Mouse (Mus musculus) heart, embryonic 16.5 days (tissue): ENCODE measurements around the gene Fry. TPM values are rescaled to one million over a fixed set of nuclear protein-coding genes. Genes with fewer than 3 reads are reported as not detected.

Source experiments
- ATAC-seq: fragments of 200-750 bp; cut with Nextera tagmentation; replicated peaks from 2 replicates; pipeline ENCODE4 v1.8.0; 2017; ENCODE audit warnings: moderate number of reproducible peaks; ENCODE audit not compliant: insufficient read depth, low FRiP score; ENCODE audit errors: extremely low read depth
- H3K27ac ChIP-seq: fragments of 300-500 bp; sonication (generic); 2 replicates; pipeline ENCODE4 v1.5.1; 2014; ENCODE audit warnings: mild to moderate bottlenecking, low read length, control low read depth, moderate library complexity
- H3K27me3 ChIP-seq: fragments of 300-500 bp; sonication (generic); 2 replicates; pipeline ENCODE4 v1.6.1; 2014; ENCODE audit warnings: low read length, mixed read lengths; ENCODE audit not compliant: control insufficient read depth, insufficient read depth
- H3K36me3 ChIP-seq: fragments of 300-500 bp; sonication (generic); 2 replicates; pipeline ENCODE4 v1.6.1; 2014; ENCODE audit not compliant: control insufficient read depth, insufficient read depth
- H3K4me1 ChIP-seq: fragments of 300-500 bp; sonication (generic); 2 replicates; pipeline ENCODE4 v1.6.1; 2014; ENCODE audit warnings: low read length, mixed read lengths; ENCODE audit not compliant: control insufficient read depth, insufficient read depth
- H3K4me2 ChIP-seq: fragments of 300-500 bp; sonication (generic); 2 replicates; pipeline ENCODE4 v1.6.1; 2014; ENCODE audit warnings: low read depth, mild to moderate bottlenecking, control low read depth, low read length
- H3K4me3 ChIP-seq: fragments of 300-500 bp; sonication (generic); 2 replicates; pipeline ENCODE4 v1.5.1; 2014; ENCODE audit warnings: mild to moderate bottlenecking, control low read depth, low read length
- H3K9ac ChIP-seq: fragments of 300-500 bp; sonication (generic); 2 replicates; pipeline ENCODE4 v1.6.1; 2014; ENCODE audit warnings: low read length, control low read depth
- H3K9me3 ChIP-seq: fragments of 300-500 bp; sonication (generic); replicated peaks from 2 replicates; pipeline ENCODE4 v1.6.1; 2016; ENCODE audit warnings: low read length; ENCODE audit not compliant: control insufficient read depth
- WGBS: fragments of 180-500 bp; shearing (Covaris S2); extraction: QIAGEN DNeasy Blood & Tissue Kit; methylation state at CpG from one replicate; pipeline ENCODE4 v1.1.7; 2014; 5-methylcytosine and 5-hydroxymethylcytosine counted together
- polyA plus RNA-seq: library from polyadenylated mRNA; unstranded; fragments of >200 nt; fragmentation: Nextera tagmentation; extraction: Ambion mirVana; gene quantifications from 2 replicates; pipeline ENCODE4 v1.2.1, GENCODE M21; 2015

The Fry gene
- polyA plus RNA-seq, 1 experiment from 2014 or later: 32.6 TPM

DNA sequence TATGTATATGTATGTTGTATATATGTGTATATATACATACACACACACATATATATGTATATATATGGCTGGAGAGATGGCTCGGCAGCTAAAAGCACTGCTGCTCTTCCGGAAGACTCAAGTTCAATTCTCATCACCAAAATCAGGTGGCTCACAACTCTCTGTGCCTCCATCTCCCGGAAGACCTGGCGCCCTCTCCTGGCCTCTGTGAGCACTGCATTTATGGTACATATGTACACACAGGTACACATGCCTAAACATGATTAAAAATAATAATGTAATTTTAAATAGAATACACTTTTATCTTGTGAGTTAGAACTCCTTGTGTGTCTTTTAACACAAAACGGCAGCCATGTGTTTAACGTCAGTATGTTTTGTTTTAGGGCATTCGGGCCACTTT, 312.8 kb downstream of the Fry start:
- Histone ChIP-seq H3K4me3 (no peak overlapping the region), H3K9me3 (peaks cover 9% of the 10 kb centered on the region), H3K27me3 (no peaks in the 10 kb centered on the region), H3K27ac (no peak overlapping the region), H3K9ac (no peak overlapping the region), H3K4me1 (no peaks in the 10 kb centered on the region), H3K4me2 (no peak overlapping the region), H3K36me3 (peaks cover 60% of the 10 kb centered on the region)
- ATAC-seq: no peak
- WGBS: 95% methylated on average over 7 of the region's 7 CpGs

DNA sequence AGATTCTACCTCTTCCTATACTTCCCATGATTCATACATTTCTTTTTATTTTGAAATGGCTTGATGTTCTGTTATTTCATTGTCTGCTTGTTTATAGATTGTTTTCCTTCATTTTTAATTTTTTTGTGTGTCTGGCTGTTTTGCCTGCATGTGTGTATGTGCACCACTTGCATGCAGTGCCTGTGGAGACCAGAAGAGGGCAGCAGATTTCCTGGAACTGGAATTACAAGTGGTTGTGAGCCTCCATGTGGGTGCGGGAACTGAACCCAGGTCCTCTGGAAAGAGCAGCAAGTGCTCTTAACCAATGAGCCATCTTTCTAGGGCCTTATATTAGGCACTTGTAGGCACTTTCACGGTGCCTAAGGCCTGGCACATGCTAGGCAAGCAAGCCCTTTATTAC, 314.5 kb downstream of the Fry start:
- Histone ChIP-seq H3K4me3 (no peak overlapping the region), H3K27me3 (no peaks in the 10 kb centered on the region), H3K4me1 (no peaks in the 10 kb centered on the region), H3K36me3 (peaks cover 53% of the 10 kb centered on the region), H3K4me2 (no peak overlapping the region), H3K9me3 (peaks cover 9% of the 10 kb centered on the region), H3K27ac (no peak overlapping the region), H3K9ac (no peak overlapping the region)
- 99% methylated on average over 2 of the region's 2 CpGs for WGBS
- ATAC-seq: no peak

DNA sequence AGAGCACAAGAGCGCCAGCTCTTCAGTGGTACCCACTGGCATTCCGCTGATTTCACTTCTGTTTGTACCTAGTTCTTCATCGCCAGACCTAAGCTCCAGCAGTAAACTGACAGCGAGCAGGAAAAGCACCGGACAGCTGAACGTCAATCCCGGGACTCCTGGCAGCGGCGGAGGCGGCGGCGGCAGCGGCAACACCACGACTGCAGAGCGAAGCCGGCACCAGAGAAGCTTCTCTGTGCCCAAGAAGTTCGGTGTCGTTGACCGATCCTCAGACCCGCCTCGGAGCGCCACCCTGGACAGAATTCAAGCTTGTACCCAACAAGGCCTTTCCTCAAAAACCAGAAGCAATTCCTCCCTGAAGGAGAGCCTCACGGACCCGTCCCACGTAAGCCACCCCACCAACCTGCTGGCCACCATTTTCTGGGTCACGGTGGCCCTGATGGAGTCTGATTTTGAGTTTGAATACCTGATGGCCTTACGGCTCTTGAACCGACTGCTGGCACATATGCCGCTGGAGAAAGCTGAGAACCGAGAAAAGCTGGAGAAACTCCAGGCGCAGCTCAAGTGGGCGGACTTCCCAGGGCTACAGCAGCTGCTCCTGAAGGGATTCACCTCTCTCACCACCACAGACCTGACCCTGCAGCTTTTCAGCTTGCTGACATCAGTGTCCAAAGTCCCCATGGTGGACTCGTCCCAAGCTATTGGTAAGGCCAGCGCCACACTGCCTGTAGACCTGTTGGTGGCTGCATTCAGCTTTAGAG, 318.4 kb downstream of the Fry start:
- no peaks in the 10 kb centered on the region for H3K4me1 ChIP-seq
- H3K36me3 ChIP-seq: peaks cover 50% of the 10 kb centered on the region
- no peak overlapping the region for H3K4me3 ChIP-seq
- no peaks in the 10 kb centered on the region for H3K27me3 ChIP-seq
- WGBS: 34% methylated on average over 34 of the region's 34 CpGs
- H3K27ac ChIP-seq: no peak overlapping the region
- no peak for ATAC-seq
- peaks cover 9% of the 10 kb centered on the region for H3K9me3 ChIP-seq
- H3K4me2 ChIP-seq: peak overlapping the region; percentile 36; the same call in 1 of the 2 replicates
- no peak overlapping the region for H3K9ac ChIP-seq

DNA sequence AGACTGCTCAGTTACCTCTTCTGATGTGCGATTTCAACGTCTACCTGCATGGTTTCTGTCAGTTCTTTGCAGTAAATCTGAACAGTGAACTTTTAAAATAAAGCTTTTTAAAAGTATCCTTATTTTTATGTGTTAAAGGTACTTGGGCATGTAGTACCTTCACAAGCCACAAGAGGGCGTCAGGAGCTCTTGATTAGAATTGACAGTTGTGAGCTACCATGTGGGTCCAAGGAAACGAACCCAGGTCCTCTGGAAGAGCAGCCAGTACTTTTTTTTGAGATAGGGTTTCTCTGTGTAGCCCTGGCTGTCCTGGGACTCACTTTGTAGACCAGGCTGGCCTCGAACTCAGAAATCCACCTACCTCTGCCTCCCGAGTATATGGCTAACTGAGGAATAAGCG, 323.2 kb downstream of the Fry start:
- Histone ChIP-seq H3K9me3 (no peaks in the 10 kb centered on the region), H3K27me3 (no peaks in the 10 kb centered on the region), H3K4me1 (no peaks in the 10 kb centered on the region), H3K4me3 (no peak overlapping the region), H3K9ac (no peak overlapping the region), H3K36me3 (peaks cover 32% of the 10 kb centered on the region), H3K27ac (no peak overlapping the region), H3K4me2 (no peak overlapping the region)
- WGBS: 45% methylated on average over 7 of the region's 7 CpGs
- ATAC-seq: no peak

DNA sequence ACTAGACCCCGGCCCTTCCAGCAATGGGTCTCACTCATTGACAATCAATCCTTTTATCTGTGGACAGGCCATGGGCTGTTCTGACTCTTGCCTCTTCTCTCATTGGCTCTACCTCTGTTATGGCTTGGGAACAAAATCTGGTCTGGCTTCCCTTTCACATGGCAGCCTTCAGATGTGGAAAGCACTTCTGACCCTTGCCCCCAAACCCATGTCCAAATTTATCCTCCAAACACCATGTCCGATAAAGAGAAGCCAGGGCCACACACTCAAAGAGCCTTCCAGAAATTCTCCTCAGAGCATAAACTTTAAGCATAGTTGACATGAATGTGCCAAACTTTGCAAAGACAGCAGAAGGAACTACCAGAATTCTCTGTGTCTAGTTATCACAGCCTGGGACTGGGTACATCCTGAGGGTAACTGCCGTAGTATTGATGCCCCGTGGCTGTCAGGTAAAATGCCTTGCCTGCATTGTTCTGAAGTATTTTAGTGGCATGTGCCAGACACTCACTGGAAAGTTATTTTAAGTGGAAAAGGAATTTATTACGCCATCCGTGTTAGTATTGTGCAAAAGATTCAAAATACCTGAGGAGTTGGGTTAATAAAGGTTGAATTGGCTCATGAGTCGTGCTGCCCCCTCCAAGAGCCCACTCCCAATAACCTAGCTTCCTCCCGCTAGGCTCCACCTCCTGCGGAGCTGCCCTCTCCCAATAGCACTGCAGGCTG, 333.0 kb downstream of the Fry start:
- Histone ChIP-seq H3K9me3 (peaks cover 11% of the 10 kb centered on the region), H3K27me3 (no peaks in the 10 kb centered on the region), H3K4me1 (no peaks in the 10 kb centered on the region), H3K36me3 (peaks cover 75% of the 10 kb centered on the region), H3K4me3 (no peak overlapping the region), H3K27ac (no peak overlapping the region), H3K4me2 (no peak overlapping the region), H3K9ac (no peak overlapping the region)
- no peak for ATAC-seq
- WGBS: 76% methylated on average over 9 of the region's 9 CpGs

DNA sequence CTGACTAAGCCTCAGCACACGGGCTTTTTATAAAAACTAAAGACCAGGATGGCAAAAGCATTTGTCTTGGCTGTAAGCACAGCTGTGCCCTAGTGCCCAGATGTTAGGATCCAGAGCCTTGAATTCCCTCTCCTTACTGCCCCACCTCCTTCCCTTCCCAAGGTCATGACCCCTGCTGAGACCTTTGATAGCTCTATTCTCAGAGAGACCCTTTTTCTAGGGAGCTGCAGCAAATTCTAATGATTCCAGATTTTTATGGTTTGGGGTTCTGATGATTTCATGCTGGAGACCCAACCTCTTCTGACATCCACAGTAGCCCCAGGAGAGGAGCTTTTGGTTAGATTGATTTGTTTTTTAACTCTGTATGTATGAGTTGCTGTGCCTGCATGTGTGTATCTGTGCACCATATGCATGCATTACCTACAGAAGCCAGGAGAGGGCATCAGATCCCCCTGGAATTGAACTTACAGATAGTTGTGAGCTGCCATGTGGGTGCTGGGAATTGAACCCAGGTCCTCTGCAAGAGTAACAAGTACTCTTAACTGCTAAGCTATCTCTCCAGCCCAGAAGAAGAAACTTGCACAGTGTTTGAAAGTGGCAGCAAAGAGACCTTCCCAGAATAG, 333.7 kb downstream of the Fry start:
- no peaks in the 10 kb centered on the region for H3K27me3 ChIP-seq
- peaks cover 11% of the 10 kb centered on the region for H3K9me3 ChIP-seq
- H3K4me2 ChIP-seq: no peak overlapping the region
- peaks cover 72% of the 10 kb centered on the region for H3K36me3 ChIP-seq
- H3K4me3 ChIP-seq: no peak overlapping the region
- H3K9ac ChIP-seq: no peak overlapping the region
- WGBS: 44% methylated on average over 1 of the region's 1 CpGs
- no peak overlapping the region for H3K27ac ChIP-seq
- no peak for ATAC-seq
- no peaks in the 10 kb centered on the region for H3K4me1 ChIP-seq

DNA sequence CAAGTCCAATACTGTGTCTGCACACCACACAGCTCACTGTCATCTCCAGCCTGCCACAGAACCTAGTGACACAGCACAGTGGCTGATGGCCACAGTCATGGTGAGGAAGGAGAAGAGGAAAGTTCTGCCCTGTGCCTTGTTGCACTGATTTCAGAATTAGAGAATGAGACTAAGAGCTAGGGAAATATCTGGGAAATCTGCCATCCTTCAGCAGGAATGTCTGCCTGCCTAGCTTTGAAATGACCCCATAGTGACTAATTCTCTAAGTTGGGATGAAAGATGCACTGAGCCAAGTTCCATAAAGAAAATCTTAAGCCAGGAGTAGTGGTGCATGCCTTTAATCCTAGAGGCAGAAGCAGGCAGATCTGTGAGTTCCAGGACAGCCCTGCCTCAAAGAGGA, 334.2 kb downstream of the Fry start:
- Histone ChIP-seq H3K9me3 (peaks cover 11% of the 10 kb centered on the region), H3K27ac (no peak overlapping the region), H3K4me2 (no peak overlapping the region), H3K4me1 (no peaks in the 10 kb centered on the region), H3K4me3 (no peak overlapping the region), H3K27me3 (no peaks in the 10 kb centered on the region), H3K9ac (no peak overlapping the region), H3K36me3 (peaks cover 70% of the 10 kb centered on the region)
- ATAC-seq: no peak

DNA sequence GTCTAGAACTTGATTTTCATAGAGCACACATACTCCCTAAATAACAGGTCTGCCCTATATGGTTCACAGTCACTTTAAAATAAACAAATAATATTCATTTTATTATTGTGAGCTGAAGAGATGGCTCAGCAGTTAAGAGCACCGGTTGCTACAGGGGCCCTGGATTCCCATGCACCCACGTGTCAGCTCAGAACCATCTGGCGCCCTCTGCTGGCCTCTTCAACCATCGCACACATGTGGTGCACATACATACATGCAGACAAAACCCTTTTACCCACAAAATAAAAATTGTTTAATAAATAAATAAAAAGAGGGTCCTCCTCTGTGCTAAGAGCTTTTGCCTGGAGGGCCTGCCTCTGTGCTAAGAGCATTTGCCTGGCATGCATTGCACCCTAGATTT, 335.0 kb downstream of the Fry start:
- H3K4me1 ChIP-seq: no peaks in the 10 kb centered on the region
- peaks cover 11% of the 10 kb centered on the region for H3K9me3 ChIP-seq
- no peak for ATAC-seq
- no peak overlapping the region for H3K27ac ChIP-seq
- H3K4me2 ChIP-seq: no peak overlapping the region
- H3K36me3 ChIP-seq: peaks cover 70% of the 10 kb centered on the region
- H3K9ac ChIP-seq: no peak overlapping the region
- H3K4me3 ChIP-seq: no peak overlapping the region
- no peaks in the 10 kb centered on the region for H3K27me3 ChIP-seq
- 86% methylated on average over 4 of the region's 4 CpGs for WGBS
